In the genomic region with DNA sequence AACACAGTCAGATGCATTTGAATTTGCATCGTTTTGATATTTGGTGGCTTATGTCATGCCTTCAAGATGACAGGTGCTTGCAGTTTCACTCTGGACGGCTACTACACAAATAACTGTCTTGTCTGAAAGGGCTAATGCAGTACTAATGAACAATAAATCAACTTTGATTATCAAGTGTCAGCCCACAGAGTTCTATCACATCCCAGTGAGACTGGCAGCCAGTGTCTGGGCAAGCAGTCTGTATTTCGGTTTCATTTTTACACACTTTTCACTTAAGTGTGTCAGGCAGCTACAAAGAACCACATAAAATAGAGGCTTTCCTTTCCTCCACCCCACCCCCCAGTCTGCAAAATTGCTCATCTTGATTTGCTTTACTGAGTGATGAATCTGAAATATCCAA, we compare ENCODE assay signal across 8 mouse cellular contexts.
DNase-seq lines count a peak whose midpoint lies in the region; ATAC-seq and TF ChIP-seq lines count a peak whose summit lies in the region.

No protein-coding gene starts in this region.

- no peak for TF ChIP-seq CTCF in bone marrow macrophage, adult 2 months (IDR thresholded peaks at IDR 0.05; ENCODE audit: low read depth, low read length)

- H3K9me3 ChIP-seq in kidney, embryonic 15.5 days (replicated peaks), result no peaks in the 10 kb centered on the region
- H3K9me3 ChIP-seq in neural tube, embryonic 13.5 days, result no peaks in the 10 kb centered on the region

- no peaks in the 10 kb centered on the region for H3K36me3 ChIP-seq in kidney, embryonic 15.5 days
- H3K36me3 ChIP-seq in neural tube, embryonic 13.5 days, result no peaks in the 10 kb centered on the region

- H3K4me2 ChIP-seq in kidney, embryonic 15.5 days, result 0 out of 2 replicates have a peak overlapping the region, but pooled peaks have one; percentile 23
- peak overlapping the region; percentile 33 for H3K4me2 ChIP-seq in neural tube, embryonic 13.5 days

- TF ChIP-seq POLR2A in bone marrow macrophage, adult 2 months (IDR thresholded peaks at IDR 0.05; ENCODE audit: borderline replicate concordance, low read depth, low read length), result no peak

- no peak overlapping the region for H3K4me3 ChIP-seq in kidney, embryonic 15.5 days (replicated peaks)
- H3K4me3 ChIP-seq in bone marrow macrophage, adult 2 months (ENCODE audit: insufficient read depth, low read length), result peak overlapping the region; percentile 55
- peak overlapping the region; percentile 13 for H3K4me3 ChIP-seq in neural tube, embryonic 13.5 days

- WGBS in kidney, embryonic 15.5 days, result 43% methylated on average over 3 of the region's 3 CpGs
- WGBS in neural tube, embryonic 13.5 days, result 24% methylated on average over 3 of the region's 3 CpGs

- DNase-seq in kidney, adult 11 months, result no peak
- DNase-seq in spleen, postnatal 14 days (ENCODE audit: low spot score in 2 of 2), result no peak
- DNase-seq in c-Kit-positive CD71-positive TER-119-positive erythroid progenitor cells, embryonic 14.5 days (ENCODE audit: low spot score), result no peak
- DNase-seq in adrenal gland, postnatal 25 days, result no peak

- no peak overlapping the region for H3K9ac ChIP-seq in kidney, embryonic 15.5 days
- H3K9ac ChIP-seq in neural tube, embryonic 13.5 days, result peak overlapping the region; percentile 39; the same call in 1 of the 2 replicates

- no peak overlapping the region for H3K27ac ChIP-seq in kidney, embryonic 15.5 days
- H3K27ac ChIP-seq in bone marrow macrophage, adult 2 months (ENCODE audit: insufficient read depth, low read depth, low read length), result peak overlapping the region; percentile 20
- H3K27ac ChIP-seq in neural tube, embryonic 13.5 days (replicated peaks), result no peak overlapping the region

- no peak for ATAC-seq in kidney, embryonic 15.5 days (replicated peaks; ENCODE audit: low FRiP score)
- peak; percentile 66 for ATAC-seq in inflammation-experienced regulatory T-cells, adult 6 months
- no peak for ATAC-seq in neural tube, embryonic 13.5 days (ENCODE audit: low read depth)

- peaks cover 24% of the 10 kb centered on the region; the same call in 1 of the 2 replicates for H3K27me3 ChIP-seq in kidney, embryonic 15.5 days
- peaks cover 4% of the 10 kb centered on the region; the same call in 1 of the 2 replicates for H3K27me3 ChIP-seq in neural tube, embryonic 13.5 days

- H3K4me1 ChIP-seq in kidney, embryonic 15.5 days, result peaks cover 46% of the 10 kb centered on the region
- peaks cover 28% of the 10 kb centered on the region for H3K4me1 ChIP-seq in bone marrow macrophage, adult 2 months (ENCODE audit: control insufficient read depth, insufficient read depth, low read length)
- peaks cover 67% of the 10 kb centered on the region for H3K4me1 ChIP-seq in neural tube, embryonic 13.5 days (replicated peaks)
